Mouse (Mus musculus) adrenal gland, adult (tissue): Measurements from ENCODE around the gene 3110021N24Rik.
"Not testable (repeated sequence)": the region's sequence is repeated elsewhere in the genome, so short reads cannot be mapped to it uniquely, and the experiment has no call there.

ENCODE experiments used
- DNase-seq, 2 experiments: peaks; one replicate each; pipeline ENCODE4 v3.0.0; 2022 to 2023; ENCODE audit warnings: low spot score in 1 of 2; ENCODE audit not compliant: inconsistent age in 2 of 2

The 3110021N24Rik gene

GRCm38 (mm10) chr4:108719349-108719748, at the start of gene 3110021N24Rik:
TSS of gene 3110021N24Rik (plus strand) at chr4:108719649.
- DNase-seq: no peak

GRCm38 (mm10) chr4:108686156-108686555, 33.3 kb upstream of the 3110021N24Rik start:
- DNase-seq: no peak

- not testable (repeated sequence) for DNase-seq
These were observed 32.4 kb upstream of the 3110021N24Rik start for GRCm38 (mm10) chr4:108687098-108687497.

GRCm38 (mm10) chr4:108690479-108690878, 29.0 kb upstream of the 3110021N24Rik start:
- no peak for DNase-seq

GRCm38 (mm10) chr4:108691469-108691868, 28.0 kb upstream of the 3110021N24Rik start:
- DNase-seq: no peak

- peak; percentile 15 to 67 for DNase-seq
These were observed 22.5 kb upstream of the 3110021N24Rik start for GRCm38 (mm10) chr4:108696934-108697333.

- no peak for DNase-seq
These were observed 11.2 kb upstream of the 3110021N24Rik start for GRCm38 (mm10) chr4:108708209-108708608.

GRCm38 (mm10) chr4:108721245-108721784, 1.9 kb downstream of the 3110021N24Rik start:
- no peak for DNase-seq

GRCm38 (mm10) chr4:108724102-108724501, 4.7 kb downstream of the 3110021N24Rik start:
- DNase-seq: no peak

- no peak for DNase-seq
These were observed 11.0 kb downstream of the 3110021N24Rik start for GRCm38 (mm10) chr4:108730450-108730849.

GRCm38 (mm10) chr4:108731582-108731981, 12.1 kb downstream of the 3110021N24Rik start:
- DNase-seq: no peak

GRCm38 (mm10) chr4:108746160-108746873, 26.9 kb downstream of the 3110021N24Rik start:
- no peak for DNase-seq

- DNase-seq: no peak
These were observed 40.1 kb downstream of the 3110021N24Rik start for GRCm38 (mm10) chr4:108759583-108759982.

GRCm38 (mm10) chr4:108768527-108768926, 49.1 kb downstream of the 3110021N24Rik start:
- no peak for DNase-seq

- DNase-seq: no peak
These were observed 60.3 kb downstream of the 3110021N24Rik start for GRCm38 (mm10) chr4:108779763-108780056.

GRCm38 (mm10) chr4:108780057-108780863, 60.8 kb downstream of the 3110021N24Rik start, which contains the start of gene Zfyve9:
TSS of gene Zfyve9 (minus strand) at chr4:108780798.
- peak; percentile 87 to 93 for DNase-seq

GRCm38 (mm10) chr4:108780864-108781205, 61.4 kb downstream of the 3110021N24Rik start:
- no peak for DNase-seq

- DNase-seq: peak; percentile 20 to 81
These were observed 62.1 kb downstream of the 3110021N24Rik start for GRCm38 (mm10) chr4:108781596-108781995.

- DNase-seq: peak; percentile 34 to 76
These were observed 63.1 kb downstream of the 3110021N24Rik start for GRCm38 (mm10) chr4:108782421-108783085.

GRCm38 (mm10) chr4:108789258-108789936, 69.9 kb downstream of the 3110021N24Rik start:
- DNase-seq: no peak

- DNase-seq: no peak
These were observed 71.1 kb downstream of the 3110021N24Rik start for GRCm38 (mm10) chr4:108790507-108790906.
